Mouse (Mus musculus) bone marrow, adult 2 months (tissue): ENCODE results near the gene Spg20. TPM values are rescaled to one million over a fixed set of nuclear protein-coding genes. Genes with fewer than 3 reads are reported as not detected.

Experiments used
- H3K27ac ChIP-seq: fragments of 200-500 bp; 2 replicates; pipeline ENCODE4 v1.5.1; 2012; ENCODE audit warnings: low read depth, mild to moderate bottlenecking, control low read depth, inconsistent platforms, low read length; ENCODE audit not compliant: control insufficient read depth, poor library complexity, insufficient read depth
- H3K4me1 ChIP-seq: fragments of 200-500 bp; 2 replicates; pipeline ENCODE4 v1.6.1; 2011; ENCODE audit warnings: low read length; ENCODE audit not compliant: control insufficient read depth, insufficient read depth
- H3K4me3 ChIP-seq: fragments of 200-500 bp; replicated peaks from 2 replicates; pipeline ENCODE3; 2011; ENCODE audit warnings: mild to moderate bottlenecking, low read depth, low read length, control low read depth; ENCODE audit not compliant: control insufficient read depth
- CTCF ChIP-seq: fragments of 200-500 bp; IDR thresholded peaks from 2 replicates; pipeline ENCODE4 v1.5.1; 2011; ENCODE audit warnings: low read length, control low read depth; ENCODE audit not compliant: control insufficient read depth, insufficient read depth
- POLR2A ChIP-seq: fragments of 200-500 bp; IDR thresholded peaks from 2 replicates; pipeline ENCODE4 v1.6.1; 2011; ENCODE audit warnings: low read depth, mild to moderate bottlenecking, control low read depth, low read length, borderline replicate concordance; ENCODE audit not compliant: control insufficient read depth
- WGBS: fragments of 180-500 bp; shearing (Covaris S2); methylation state at CpG from one replicate; pipeline ENCODE4 v1.1.7; 2018; 5-methylcytosine and 5-hydroxymethylcytosine counted together
- polyA plus RNA-seq: library from polyadenylated mRNA; stranded (reverse); fragments of >200 nt; gene quantifications from 2 replicates; pipeline ENCODE4 v1.2.4, GENCODE M21; 2011; ENCODE audit warnings: low replicate concordance; ENCODE audit not compliant: missing spikeins, insufficient read depth, insufficient read length

Gene Spg20
- polyA plus RNA-seq, 1 experiment, result 6.6 TPM

DNA sequence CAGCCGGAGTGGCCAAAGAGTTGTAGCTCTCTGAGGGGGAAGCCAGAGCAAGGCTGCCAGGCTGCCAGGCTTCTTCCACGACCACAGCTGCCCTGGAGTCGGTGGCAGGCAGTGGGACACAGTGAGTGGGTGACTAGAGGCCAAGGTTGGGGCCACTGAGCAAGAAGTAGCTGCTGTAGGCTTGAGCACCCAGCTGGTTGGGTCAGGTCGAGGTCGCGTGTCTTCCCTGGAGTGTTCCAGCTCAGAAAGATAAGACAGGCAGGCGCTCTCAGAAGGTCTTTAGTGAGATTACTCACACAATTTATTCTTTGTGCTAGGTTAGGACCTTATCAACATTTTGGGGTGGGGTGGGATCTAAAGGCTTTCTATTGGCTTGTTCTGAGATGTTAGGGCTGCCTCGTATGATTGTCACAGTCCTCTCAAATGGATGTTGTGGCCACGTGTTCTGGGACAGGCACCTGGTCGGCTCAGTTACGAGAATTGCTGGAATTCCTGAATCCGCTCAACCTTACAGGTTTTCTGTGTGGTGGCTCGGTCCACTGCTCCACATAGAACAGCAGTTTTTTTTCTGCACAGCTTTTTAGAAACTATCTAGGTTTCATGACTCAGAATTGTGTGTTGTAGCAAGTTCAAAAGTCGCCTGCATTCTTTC, 6.4 kb upstream of the Spg20 start:
- no peaks in the 10 kb centered on the region for H3K4me1 ChIP-seq
- no peak overlapping the region; the same call in 1 of the 2 replicates for H3K27ac ChIP-seq
- 78% methylated on average over 14 of the region's 14 CpGs for WGBS
- no peak for TF ChIP-seq POLR2A
- TF ChIP-seq CTCF, result no peak
- no peak overlapping the region for H3K4me3 ChIP-seq

DNA sequence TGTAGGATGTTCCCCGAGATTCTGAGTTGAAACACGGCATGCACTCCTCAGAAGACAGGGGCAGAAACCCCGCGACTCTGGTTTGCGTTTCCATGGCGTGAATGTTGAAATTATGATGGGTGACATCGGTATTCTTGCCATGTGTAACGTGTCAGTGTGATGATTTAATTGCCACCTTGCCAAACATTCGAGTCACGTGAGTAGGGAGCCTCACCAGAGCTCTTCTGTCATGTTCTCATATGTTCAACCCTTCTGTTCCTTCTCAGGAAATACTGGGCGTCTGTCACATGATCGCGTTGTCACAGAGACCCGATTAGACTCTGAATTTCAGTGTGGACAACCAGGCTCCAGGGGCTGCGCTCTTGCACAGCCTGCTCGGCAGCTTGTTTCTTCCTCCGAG, 5.9 kb upstream of the Spg20 start:
- Histone ChIP-seq H3K27ac (no peak overlapping the region), H3K4me3 (no peak overlapping the region), H3K4me1 (no peaks in the 10 kb centered on the region)
- TF ChIP-seq CTCF, result no peak
- TF ChIP-seq POLR2A, result no peak
- WGBS, result 86% methylated on average over 17 of the region's 17 CpGs

- H3K4me3 ChIP-seq, result no peak overlapping the region
- H3K4me1 ChIP-seq, result peaks cover 1% of the 10 kb centered on the region; the same call in 1 of the 2 replicates
- 82% methylated on average over 4 of the region's 4 CpGs for WGBS
- no peak for TF ChIP-seq CTCF
- no peak for TF ChIP-seq POLR2A
- H3K27ac ChIP-seq, result no peak overlapping the region
Measured at GRCm38 (mm10) chr3:55109097-55109496, 2.8 kb upstream of the Spg20 start.

DNA sequence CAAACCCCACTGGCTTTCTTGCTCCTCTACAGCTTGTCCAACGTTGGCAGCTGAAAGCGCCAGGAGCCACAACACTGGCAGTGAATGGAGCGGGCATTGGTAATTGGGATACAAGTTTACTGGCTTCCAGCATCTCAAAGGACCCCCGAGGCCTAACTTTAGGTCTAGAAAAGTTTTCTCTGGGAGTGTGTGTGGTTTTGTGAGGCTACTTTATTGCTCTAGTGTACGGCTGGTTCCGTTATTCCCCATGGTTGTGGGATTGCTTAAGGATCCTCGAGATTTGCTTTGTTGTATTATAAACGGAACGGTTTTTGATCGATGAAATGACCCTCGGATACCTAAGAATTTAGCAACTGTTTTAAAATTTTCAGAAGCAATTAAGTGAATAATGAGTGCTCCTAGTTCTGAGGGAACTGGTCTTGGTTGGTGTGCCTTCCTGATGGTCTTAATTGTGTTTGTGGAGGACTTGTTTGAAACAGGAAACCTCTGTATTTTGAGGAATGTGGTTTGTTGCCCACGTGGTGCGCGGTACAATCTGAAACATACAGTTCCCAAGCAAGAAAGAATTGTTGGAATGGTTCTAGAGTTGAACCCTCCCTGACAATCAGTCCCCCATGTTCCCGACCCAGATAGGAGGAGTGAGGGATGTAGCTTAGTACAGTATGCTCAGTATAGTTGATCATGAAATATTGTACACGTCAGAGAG, 955 bp downstream of the Spg20 start:
- H3K4me3 ChIP-seq, result peak overlapping the region; percentile 78
- no peak for TF ChIP-seq CTCF
- no peak for TF ChIP-seq POLR2A
- peaks cover 1% of the 10 kb centered on the region; the same call in 1 of the 2 replicates for H3K4me1 ChIP-seq
- H3K27ac ChIP-seq, result no peak overlapping the region
- WGBS, result 6% methylated on average over 16 of the region's 16 CpGs

DNA sequence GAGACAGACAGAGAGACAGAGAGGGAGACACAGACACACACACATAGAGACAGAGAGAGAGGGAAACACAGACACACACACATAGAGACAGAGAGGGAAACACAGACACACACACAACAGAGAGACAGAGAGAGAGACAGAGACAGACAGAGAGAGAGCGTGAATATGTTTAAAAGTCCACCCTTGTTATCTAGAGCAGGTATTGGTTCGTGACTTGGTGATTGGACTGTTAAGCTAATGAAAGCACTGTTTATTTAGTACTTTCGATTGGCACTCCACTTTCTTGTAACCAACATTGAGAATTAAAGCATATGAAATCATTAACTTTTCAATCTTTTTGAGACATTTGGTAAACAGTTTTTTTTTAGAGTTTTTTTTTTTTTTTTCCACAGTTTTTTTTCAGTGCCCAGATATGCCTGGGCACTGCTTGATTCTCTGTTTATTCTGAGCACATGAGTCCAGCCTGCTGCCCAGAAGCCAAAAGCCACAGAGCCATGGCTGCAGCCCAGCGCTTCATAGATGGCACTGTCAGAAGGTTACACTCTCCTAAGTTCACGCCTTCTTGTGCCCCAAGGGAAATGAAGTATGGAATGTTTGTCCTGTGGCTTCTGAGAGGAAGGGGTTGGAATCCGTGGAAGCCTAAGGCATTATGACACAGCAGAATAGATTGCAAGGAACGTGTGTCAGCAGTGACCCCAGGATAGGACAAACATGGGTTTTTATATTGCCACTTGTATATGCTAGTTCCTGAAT, 2.6 kb downstream of the Spg20 start:
- H3K4me1 ChIP-seq, result peaks cover 1% of the 10 kb centered on the region; the same call in 1 of the 2 replicates
- TF ChIP-seq CTCF (no peak), POLR2A (no peak)
- 58% methylated on average over 7 of the region's 7 CpGs for WGBS

DNA sequence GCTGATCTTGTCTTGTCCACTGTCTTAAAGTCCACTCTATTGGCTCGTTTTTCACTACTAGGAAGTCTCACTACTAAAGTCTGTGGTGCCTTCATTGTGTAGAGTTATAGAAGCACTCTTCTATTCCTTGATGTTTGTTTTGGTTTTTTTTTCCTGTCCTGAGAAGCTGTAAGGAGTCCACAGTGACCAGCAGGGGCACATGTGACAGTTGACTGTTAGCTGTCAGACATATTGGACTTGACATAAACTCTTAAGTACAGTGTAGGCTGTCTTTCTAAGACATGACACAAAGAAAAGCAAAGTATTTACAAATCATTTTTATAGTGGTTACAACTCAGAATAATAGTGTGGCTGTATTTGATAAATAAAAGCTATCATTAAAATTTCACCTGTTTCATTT, 3.2 kb downstream of the Spg20 start:
- WGBS, result 43% methylated on average over 1 of the region's 1 CpGs
- no peak for TF ChIP-seq POLR2A
- TF ChIP-seq CTCF, result no peak
- H3K4me1 ChIP-seq, result peaks cover 1% of the 10 kb centered on the region; the same call in 1 of the 2 replicates
- no peak overlapping the region for H3K4me3 ChIP-seq
- H3K27ac ChIP-seq, result no peak overlapping the region

More for the DNA sequence above, 2.6 kb downstream of the Spg20 start:
- Histone ChIP-seq H3K4me3 (no peak overlapping the region), H3K27ac (no peak overlapping the region)

- Histone ChIP-seq H3K27ac (no peak overlapping the region), H3K4me1 (peaks cover 1% of the 10 kb centered on the region; the same call in 1 of the 2 replicates), H3K4me3 (no peak overlapping the region)
- no peak for TF ChIP-seq POLR2A
- TF ChIP-seq CTCF, result no peak
- WGBS, result 91% methylated on average over 8 of the region's 8 CpGs
Measured at GRCm38 (mm10) chr3:55115989-55116388, 4.1 kb downstream of the Spg20 start.
